Mouse (Mus musculus) limb, embryonic 15.5 days (tissue): ENCODE results near the gene Des. TPM values are rescaled to one million over a fixed set of nuclear protein-coding genes. Genes with fewer than 3 reads are reported as not detected.

ENCODE experiments used
- ATAC-seq: fragments of 200-750 bp; cut with Nextera tagmentation; 2 replicates; pipeline ENCODE4 v1.8.0; 2017; ENCODE audit warnings: low read depth, moderate TSS enrichment; ENCODE audit not compliant: insufficient number of reproducible peaks, low FRiP score, low TSS enrichment
- H3K27ac ChIP-seq: fragments of 300-500 bp; sonication (generic); 2 replicates; pipeline ENCODE4 v1.5.1; 2015; ENCODE audit warnings: moderate library complexity, mild to moderate bottlenecking, inconsistent platforms
- H3K27me3 ChIP-seq: fragments of 300-500 bp; sonication (generic); 2 replicates; pipeline ENCODE4 v1.6.1; 2015; ENCODE audit warnings: inconsistent platforms
- H3K36me3 ChIP-seq: fragments of 300-500 bp; sonication (generic); 2 replicates; pipeline ENCODE4 v1.6.1; 2015; ENCODE audit warnings: inconsistent platforms
- H3K4me1 ChIP-seq: fragments of 300-500 bp; sonication (generic); 2 replicates; pipeline ENCODE4 v1.6.1; 2015; ENCODE audit warnings: inconsistent platforms
- H3K4me2 ChIP-seq: fragments of 300-500 bp; sonication (generic); 2 replicates; pipeline ENCODE4 v1.6.1; 2015; ENCODE audit warnings: mild to moderate bottlenecking, inconsistent platforms
- H3K4me3 ChIP-seq: fragments of 300-500 bp; sonication (generic); 2 replicates; pipeline ENCODE4 v1.5.1; 2015; ENCODE audit warnings: mild to moderate bottlenecking, inconsistent platforms
- H3K9ac ChIP-seq: fragments of 300-500 bp; sonication (generic); 2 replicates; pipeline ENCODE4 v1.6.1; 2015; ENCODE audit warnings: inconsistent platforms
- H3K9me3 ChIP-seq: fragments of 300-500 bp; sonication (generic); 2 replicates; pipeline ENCODE4 v1.6.1; 2016; ENCODE audit warnings: inconsistent platforms
- WGBS: fragments of 180-500 bp; shearing (Covaris S2); methylation state at CpG from one replicate; pipeline ENCODE4 v1.1.7; 2015; 5-methylcytosine and 5-hydroxymethylcytosine counted together
- polyA plus RNA-seq: library from polyadenylated mRNA; unstranded; fragments of >200 nt; fragmentation: Nextera tagmentation; extraction: Ambion mirVana; gene quantifications from 2 replicates; pipeline ENCODE4 v1.2.1, GENCODE M21; 2015

The Des gene
- polyA plus RNA-seq, 1 experiment from 2014 or later = 74.4 TPM

GRCm38 (mm10) chr1:75358009-75358408 lies 2.1 kb upstream of the Des start:
- 89% methylated on average over 4 of the region's 4 CpGs for WGBS

DNA sequence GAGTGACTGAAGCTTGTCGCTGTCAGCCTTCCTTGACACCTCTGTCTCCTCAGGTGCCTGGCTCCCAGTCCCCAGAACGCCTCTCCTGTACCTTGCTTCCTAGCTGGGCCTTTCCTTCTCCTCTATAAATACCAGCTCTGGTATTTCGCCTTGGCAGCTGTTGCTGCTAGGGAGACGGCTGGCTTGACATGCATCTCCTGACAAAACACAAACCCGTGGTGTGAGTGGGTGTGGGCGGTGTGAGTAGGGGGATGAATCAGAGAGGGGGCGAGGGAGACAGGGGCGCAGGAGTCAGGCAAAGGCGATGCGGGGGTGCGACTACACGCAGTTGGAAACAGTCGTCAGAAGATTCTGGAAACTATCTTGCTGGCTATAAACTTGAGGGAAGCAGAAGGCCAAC lies 783 bp upstream of the Des start:
- Histone ChIP-seq H3K27me3 (peaks cover 45% of the 10 kb centered on the region), H3K27ac (no peak overlapping the region; the same call in 1 of the 2 replicates), H3K4me2 (no peak overlapping the region), H3K9me3 (no peaks in the 10 kb centered on the region), H3K9ac (no peak overlapping the region), H3K4me1 (peaks cover 23% of the 10 kb centered on the region), H3K4me3 (no peak overlapping the region), H3K36me3 (no peaks in the 10 kb centered on the region)
- WGBS = 50% methylated on average over 13 of the region's 13 CpGs
- ATAC-seq = no peak

More at GRCm38 (mm10) chr1:75358009-75358408, 2.1 kb upstream of the Des start:
- Histone ChIP-seq H3K27me3 (peaks cover 45% of the 10 kb centered on the region), H3K36me3 (no peaks in the 10 kb centered on the region), H3K4me3 (no peak overlapping the region), H3K9ac (no peak overlapping the region), H3K4me1 (peaks cover 23% of the 10 kb centered on the region), H3K9me3 (no peaks in the 10 kb centered on the region), H3K27ac (no peak overlapping the region), H3K4me2 (no peak overlapping the region)
- ATAC-seq = no peak

- no peaks in the 10 kb centered on the region for H3K36me3 ChIP-seq
- no peak overlapping the region for H3K9ac ChIP-seq
- peak overlapping the region; percentile 38 for H3K4me3 ChIP-seq
- 48% methylated on average over 4 of the region's 4 CpGs for WGBS
- ATAC-seq = no peak
- 0 out of 2 replicates have a peak overlapping the region, but pooled peaks have one; percentile 7 for H3K4me2 ChIP-seq
- no peak overlapping the region for H3K27ac ChIP-seq
- H3K4me1 ChIP-seq = peaks cover 23% of the 10 kb centered on the region
- peaks cover 45% of the 10 kb centered on the region for H3K27me3 ChIP-seq
- H3K9me3 ChIP-seq = no peaks in the 10 kb centered on the region
Measured at GRCm38 (mm10) chr1:75361123-75361522, 994 bp downstream of the Des start.

DNA sequence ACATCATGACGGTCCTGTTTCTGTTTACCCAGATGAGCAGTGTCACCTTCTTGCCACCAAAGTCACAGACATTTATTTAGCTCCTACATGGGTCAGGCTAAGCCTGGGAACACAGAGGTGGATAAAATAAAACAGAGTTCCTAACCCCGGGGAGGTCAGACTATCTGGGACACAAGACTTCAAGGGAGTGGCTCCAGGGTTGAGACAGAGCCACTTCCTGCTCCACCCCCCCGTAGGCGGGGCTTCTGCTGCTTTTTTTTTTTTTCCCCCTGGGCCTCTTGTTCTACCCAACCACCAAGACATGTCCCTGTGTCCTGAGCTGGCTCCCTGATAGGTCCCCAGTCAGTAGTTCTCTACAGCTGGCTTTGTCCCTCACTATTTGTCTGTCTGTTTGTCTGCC lies 1.6 kb downstream of the Des start:
- Histone ChIP-seq H3K4me3 (no peak overlapping the region), H3K36me3 (no peaks in the 10 kb centered on the region), H3K27ac (no peak overlapping the region), H3K27me3 (peaks cover 45% of the 10 kb centered on the region), H3K4me1 (peaks cover 23% of the 10 kb centered on the region), H3K4me2 (0 out of 2 replicates have a peak overlapping the region, but pooled peaks have one; percentile 7), H3K9me3 (no peaks in the 10 kb centered on the region), H3K9ac (no peak overlapping the region)
- WGBS = 36% methylated on average over 4 of the region's 4 CpGs
- no peak for ATAC-seq

DNA sequence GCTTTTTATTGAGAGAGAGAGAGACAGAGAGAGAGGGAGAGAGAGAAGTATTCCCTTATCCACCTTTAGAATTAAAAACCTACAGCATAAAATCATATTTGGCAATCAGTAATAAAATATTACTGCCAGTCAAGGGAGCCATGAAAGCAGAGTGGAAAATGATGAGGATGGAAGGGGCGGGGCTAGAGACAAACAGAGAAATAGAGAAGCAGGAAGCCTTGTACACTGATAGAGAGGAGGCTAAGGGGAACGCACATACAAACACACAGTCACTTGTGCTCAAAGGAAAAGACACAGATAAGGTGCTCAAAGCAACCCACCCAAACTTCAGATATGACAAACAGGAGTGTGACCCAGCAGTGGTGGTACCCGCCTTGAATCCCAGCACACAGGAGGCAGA lies 3.7 kb downstream of the Des start:
- H3K27ac ChIP-seq = no peak overlapping the region
- no peaks in the 10 kb centered on the region for H3K36me3 ChIP-seq
- no peak overlapping the region for H3K9ac ChIP-seq
- H3K4me2 ChIP-seq = no peak overlapping the region
- H3K27me3 ChIP-seq = peaks cover 36% of the 10 kb centered on the region
- H3K9me3 ChIP-seq = no peaks in the 10 kb centered on the region
- ATAC-seq = no peak
- H3K4me1 ChIP-seq = peaks cover 18% of the 10 kb centered on the region
- WGBS = 83% methylated on average over 3 of the region's 3 CpGs
- no peak overlapping the region for H3K4me3 ChIP-seq

DNA sequence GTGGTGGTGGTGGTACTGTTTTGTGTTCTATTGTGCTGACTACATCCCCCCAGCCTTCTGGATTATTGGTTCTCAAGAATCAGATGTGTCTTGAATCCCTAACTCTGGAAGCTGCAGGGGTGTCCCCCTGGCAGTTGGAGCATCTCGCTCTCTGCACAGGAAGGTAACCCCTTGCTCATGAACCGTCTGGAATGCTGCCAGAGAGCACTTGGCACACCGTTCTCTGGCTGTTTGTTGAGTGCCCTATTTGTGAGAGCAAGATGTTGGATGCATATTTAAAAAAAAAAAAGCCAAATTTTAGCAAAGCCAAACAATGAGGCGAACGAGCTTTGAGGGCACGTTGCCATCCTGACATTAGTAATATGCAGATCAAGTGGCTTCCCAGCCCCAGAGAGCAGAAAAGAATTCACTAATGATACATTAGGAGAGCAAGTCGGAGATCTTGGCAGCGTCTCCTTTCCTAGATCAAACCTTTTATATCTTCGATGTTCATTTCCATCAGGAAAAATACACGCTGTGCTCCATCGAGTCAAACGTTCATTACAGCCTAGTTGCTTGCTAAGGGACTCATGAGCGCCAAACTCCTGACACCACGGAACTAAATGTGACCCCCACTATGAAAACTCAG lies 5.5 kb downstream of the Des start:
- Histone ChIP-seq H3K27ac (no peak overlapping the region), H3K4me2 (no peak overlapping the region), H3K27me3 (peaks cover 32% of the 10 kb centered on the region), H3K9ac (no peak overlapping the region), H3K4me1 (peaks cover 8% of the 10 kb centered on the region), H3K9me3 (no peaks in the 10 kb centered on the region), H3K4me3 (no peak overlapping the region), H3K36me3 (no peaks in the 10 kb centered on the region)
- WGBS = 69% methylated on average over 14 of the region's 14 CpGs
- ATAC-seq = no peak

- no peak overlapping the region for H3K4me2 ChIP-seq
- no peaks in the 10 kb centered on the region for H3K36me3 ChIP-seq
- peaks cover 10% of the 10 kb centered on the region for H3K27me3 ChIP-seq
- H3K9me3 ChIP-seq = no peaks in the 10 kb centered on the region
- no peak overlapping the region for H3K27ac ChIP-seq
- H3K4me1 ChIP-seq = peaks cover 6% of the 10 kb centered on the region
- 46% methylated on average over 25 of the region's 25 CpGs for WGBS
- no peak overlapping the region for H3K9ac ChIP-seq
- ATAC-seq = no peak
- H3K4me3 ChIP-seq = no peak overlapping the region
Measured at GRCm38 (mm10) chr1:75369360-75369983, 9.3 kb downstream of the Des start.

- Histone ChIP-seq H3K4me1 (peaks cover 12% of the 10 kb centered on the region), H3K27me3 (peaks cover 10% of the 10 kb centered on the region), H3K4me3 (no peak overlapping the region), H3K4me2 (no peak overlapping the region), H3K36me3 (no peaks in the 10 kb centered on the region), H3K9me3 (no peaks in the 10 kb centered on the region), H3K9ac (no peak overlapping the region), H3K27ac (no peak overlapping the region)
- WGBS = 47% methylated on average over 13 of the region's 13 CpGs
- no peak for ATAC-seq
Measured at GRCm38 (mm10) chr1:75369984-75370660, 10.0 kb downstream of the Des start.

DNA sequence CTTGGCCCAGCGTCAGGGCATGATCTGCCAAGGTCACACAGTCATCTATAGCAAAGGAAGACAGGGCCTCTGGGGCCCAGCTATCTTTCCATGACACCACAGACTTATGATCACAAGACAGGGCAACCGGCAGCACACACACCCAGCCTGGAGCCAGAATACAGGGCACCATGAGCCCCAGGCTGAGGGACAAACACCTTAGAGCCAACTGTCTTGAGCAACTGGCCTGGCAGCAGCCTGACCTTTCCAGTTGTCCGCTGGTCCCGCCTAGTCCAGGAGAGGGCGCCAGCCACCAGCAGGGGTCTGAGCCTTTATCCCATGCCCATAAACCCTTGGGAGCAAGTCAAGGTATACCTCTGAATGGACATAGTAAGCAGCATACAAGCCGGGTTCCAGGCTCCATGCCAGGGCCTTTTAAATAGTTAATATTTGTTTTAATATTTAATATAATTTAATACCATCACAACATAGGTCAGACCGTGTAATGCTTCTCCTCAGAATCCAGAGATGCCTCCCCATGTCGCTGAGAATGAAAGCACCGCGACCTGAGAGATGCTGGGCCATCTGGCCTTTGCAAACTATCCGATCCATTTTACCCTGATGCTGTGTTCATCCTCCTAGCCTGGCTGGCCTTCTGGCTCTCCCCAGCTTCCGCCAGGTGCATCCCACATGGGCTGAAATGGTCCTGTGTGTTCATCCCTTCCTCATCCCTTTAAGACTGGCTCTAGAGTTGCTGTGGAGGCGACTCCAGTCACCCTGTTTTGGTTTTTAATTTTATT lies 11.4 kb downstream of the Des start:
- Histone ChIP-seq H3K27me3 (peaks cover 19% of the 10 kb centered on the region), H3K27ac (no peak overlapping the region), H3K36me3 (no peaks in the 10 kb centered on the region), H3K9me3 (no peaks in the 10 kb centered on the region), H3K4me1 (peaks cover 19% of the 10 kb centered on the region), H3K4me3 (no peak overlapping the region), H3K4me2 (no peak overlapping the region), H3K9ac (no peak overlapping the region)
- no peak for ATAC-seq
- WGBS = 53% methylated on average over 13 of the region's 13 CpGs

GRCm38 (mm10) chr1:75372450-75372849 lies 12.3 kb downstream of the Des start:
- no peaks in the 10 kb centered on the region for H3K36me3 ChIP-seq
- H3K4me2 ChIP-seq = no peak overlapping the region
- H3K4me1 ChIP-seq = peaks cover 19% of the 10 kb centered on the region
- no peak overlapping the region for H3K9ac ChIP-seq
- no peak overlapping the region for H3K4me3 ChIP-seq
- peaks cover 19% of the 10 kb centered on the region for H3K27me3 ChIP-seq
- 77% methylated on average over 3 of the region's 3 CpGs for WGBS
- no peak overlapping the region for H3K27ac ChIP-seq
- no peak for ATAC-seq
- H3K9me3 ChIP-seq = no peaks in the 10 kb centered on the region

DNA sequence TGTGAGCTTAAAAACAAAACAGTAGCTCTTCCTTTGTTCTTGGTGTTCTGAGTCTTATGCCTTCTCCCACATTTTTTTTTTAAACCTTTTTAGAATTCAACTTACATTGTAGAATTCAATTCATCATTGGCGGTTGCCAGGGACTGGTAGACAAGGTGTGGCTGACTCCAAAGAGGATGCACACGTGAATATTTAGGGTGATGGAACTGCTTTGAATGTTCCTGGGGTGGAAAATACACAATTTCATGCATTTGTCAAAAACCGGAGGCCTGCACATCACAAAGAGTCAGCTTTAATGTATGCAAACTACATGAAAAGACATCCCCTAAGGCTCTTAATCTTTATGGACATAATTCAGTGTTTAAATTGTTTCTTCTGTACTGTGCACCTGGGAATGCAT lies 13.1 kb downstream of the Des start:
- no peak overlapping the region for H3K4me3 ChIP-seq
- no peak overlapping the region for H3K9ac ChIP-seq
- H3K27me3 ChIP-seq = peaks cover 19% of the 10 kb centered on the region
- H3K36me3 ChIP-seq = no peaks in the 10 kb centered on the region
- no peak overlapping the region for H3K4me2 ChIP-seq
- H3K27ac ChIP-seq = no peak overlapping the region
- ATAC-seq = no peak
- H3K9me3 ChIP-seq = no peaks in the 10 kb centered on the region
- peaks cover 19% of the 10 kb centered on the region for H3K4me1 ChIP-seq
- 61% methylated on average over 3 of the region's 3 CpGs for WGBS
